Mouse (Mus musculus): ENCODE data around the gene Ankrd13a. TPM values are rescaled to one million over a fixed set of nuclear protein-coding genes. Genes with fewer than 3 reads are reported as not detected.

Gene Ankrd13a
- 12.2 TPM for polyA plus RNA-seq (2017; shearing (Covaris generic))

DNA sequence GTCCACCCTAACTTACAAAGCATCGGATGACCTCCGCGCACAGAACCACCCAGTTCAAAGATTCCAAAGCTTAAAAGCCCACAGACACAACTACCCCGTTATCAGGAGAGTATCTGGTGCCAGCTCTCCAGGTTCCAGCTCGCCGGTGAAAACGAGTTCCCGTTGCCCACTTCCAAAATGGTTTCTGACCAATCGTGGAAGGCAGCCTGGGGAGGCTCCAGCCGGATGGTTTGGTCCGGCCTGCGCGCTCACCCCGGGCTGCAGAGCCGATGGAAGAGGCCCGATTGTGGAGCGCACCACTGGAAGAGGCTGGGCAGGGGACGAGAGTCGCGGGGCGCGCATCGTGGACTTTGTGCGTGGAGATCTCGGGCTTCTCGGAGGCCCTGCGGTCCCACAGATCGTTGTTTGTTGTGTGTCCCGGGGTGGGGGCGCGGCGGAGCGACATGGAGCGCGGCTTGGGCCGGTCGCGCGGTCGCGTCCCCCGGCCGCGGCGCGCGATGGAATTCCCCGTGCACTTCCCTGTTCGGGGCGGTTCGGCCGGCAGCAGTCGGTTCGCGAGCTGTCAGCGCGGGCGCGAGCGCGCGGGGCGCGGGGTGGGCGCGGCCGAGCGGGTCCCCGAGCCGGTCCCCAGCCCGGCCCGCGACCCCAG lies at the start of gene Ankrd13a:
TSS of gene Ankrd13a (plus strand) at position 275 of the 649 bp plus-strand sequence.

DNA sequence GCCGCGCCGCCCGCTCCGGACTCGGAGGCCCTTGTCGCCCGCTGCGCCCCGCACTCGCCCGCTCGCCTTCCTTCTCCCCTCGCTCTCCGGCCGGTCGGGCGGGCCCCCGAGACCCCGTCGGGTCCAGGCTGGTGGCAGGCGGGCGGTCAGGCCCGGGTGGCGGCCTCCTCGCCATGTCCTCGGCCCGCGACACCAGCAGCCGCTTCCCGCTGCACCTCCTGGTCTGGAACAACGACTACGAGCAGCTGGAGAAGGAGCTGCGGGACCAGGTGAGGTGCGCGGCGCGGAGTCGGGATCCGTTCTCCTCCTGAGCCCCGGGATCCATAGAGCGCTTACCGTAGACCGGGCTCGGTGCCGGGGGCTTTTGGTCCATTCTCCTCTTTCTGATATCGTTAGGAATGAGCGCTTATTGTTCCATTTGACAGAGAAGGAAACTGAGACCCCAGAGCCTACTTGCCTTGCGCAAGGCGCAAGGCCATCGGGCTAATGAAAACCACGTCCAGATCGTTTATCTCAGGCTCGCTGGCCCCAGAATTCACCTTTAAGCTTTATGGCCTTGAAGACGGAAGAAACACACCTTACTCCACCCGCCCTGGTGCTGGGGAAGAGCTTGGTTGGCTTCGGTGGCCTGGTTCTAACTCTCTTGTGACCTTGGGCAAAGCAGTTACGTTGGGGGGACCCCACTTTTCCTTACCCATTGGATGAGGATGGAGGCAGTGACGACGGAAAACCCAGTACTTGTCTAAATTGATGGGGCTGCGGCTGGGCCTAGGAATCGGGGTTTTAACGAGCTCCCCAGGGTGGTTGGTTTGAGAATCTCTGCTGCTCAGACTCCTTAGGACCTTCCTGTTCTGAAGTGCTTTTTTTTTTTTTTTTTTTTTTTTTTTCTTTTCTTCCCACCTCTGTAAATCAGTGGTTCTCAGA lies 841 bp downstream of the Ankrd13a start, which contains the start of gene Git2:
TSS of gene Git2 (minus strand) at position 462 of the 924 bp plus-strand sequence.

DNA sequence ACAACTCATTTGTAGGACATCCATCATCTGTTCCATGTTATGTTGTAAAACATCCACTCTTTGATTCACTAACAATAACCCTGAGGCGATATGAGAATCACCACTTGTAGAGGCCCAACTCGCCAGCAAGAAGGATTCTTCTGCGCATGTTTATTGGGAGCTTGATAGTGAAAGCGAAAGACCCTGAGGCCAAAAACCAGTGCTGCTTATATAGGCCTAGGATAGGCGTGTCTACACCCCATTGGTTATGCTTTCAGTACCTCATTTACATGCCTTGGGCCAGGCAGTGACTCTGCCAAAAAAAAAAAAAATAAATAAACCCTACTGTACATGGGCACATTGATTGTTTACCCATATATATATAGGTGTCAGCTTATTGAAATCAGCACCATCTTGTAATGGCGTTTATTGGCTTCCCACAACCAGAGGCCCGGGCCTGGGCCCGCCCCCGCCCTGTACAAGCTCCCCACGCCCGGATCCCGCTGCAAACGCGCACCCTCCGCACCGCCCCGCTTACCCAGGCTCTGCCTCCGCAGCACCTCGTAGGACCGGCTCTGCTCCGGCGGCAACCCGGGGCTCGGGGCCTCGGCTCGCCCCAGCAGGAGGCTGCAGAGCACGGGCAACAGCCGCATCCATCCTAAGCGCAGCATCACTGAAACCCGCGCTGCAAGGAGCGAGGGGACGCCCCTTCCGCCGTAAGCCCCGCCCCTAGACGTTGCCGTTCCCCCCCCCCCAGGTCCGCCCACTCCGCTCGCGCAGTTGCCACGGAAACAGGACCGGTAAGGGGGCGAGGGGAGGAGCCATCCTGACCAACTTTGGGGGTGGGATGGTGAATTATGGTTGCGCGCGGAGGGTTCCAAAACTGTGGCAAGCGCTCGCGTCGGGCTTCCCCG lies 48.6 kb downstream of the Ankrd13a start, which contains the start of gene 1500011B03Rik:
TSS of gene 1500011B03Rik (minus strand) at position 673 of the 893 bp plus-strand sequence.

DNA sequence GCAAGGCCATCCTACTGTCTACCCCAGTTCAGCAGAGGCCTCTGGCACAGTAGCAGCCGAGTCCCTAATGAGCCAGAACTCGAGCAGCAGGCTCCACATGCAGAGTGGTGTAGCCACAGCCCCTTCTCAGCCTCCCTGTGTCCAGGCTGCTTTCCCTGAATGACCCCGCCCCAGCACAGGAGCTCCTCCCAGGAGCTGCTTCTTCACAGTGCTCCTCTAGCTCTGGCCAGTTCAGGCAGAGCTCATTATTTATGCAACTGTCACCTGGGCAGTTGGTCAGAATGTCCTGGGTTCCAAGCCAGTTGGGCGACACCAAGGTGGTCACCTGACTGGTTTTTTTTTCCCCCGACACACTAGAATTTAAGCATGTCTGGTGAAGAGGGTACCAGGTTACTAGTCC lies 78.9 kb downstream of the Ankrd13a start, which contains the start of gene 4930519G04Rik:
TSS of gene 4930519G04Rik (plus strand) at position 301 of the 400 bp plus-strand sequence.

Other genes with a start within 250 kb of the Ankrd13a start
- not detected for gene Fam222a, start 206.7 kb upstream of the Ankrd13a start, polyA plus RNA-seq (2017; shearing (Covaris generic))
- gene Trpv4, start 116.3 kb upstream of the Ankrd13a start, polyA plus RNA-seq (2017; shearing (Covaris generic)) = 1.0 TPM
- 259 TPM for gene Gltp, start 83.7 kb upstream of the Ankrd13a start, polyA plus RNA-seq (2017; shearing (Covaris generic))
- gene Tchp, start 66.9 kb upstream of the Ankrd13a start, polyA plus RNA-seq (2017; shearing (Covaris generic)) = 26.7 TPM
- 130 TPM for gene Git2, start 840 bp downstream of the Ankrd13a start, polyA plus RNA-seq (2017; shearing (Covaris generic))
- 77.5 TPM for gene 1500011B03Rik, start 48.8 kb downstream of the Ankrd13a start, polyA plus RNA-seq (2017; shearing (Covaris generic))
- gene 4930519G04Rik, start 79.0 kb downstream of the Ankrd13a start, polyA plus RNA-seq (2017; shearing (Covaris generic)) = not detected
- gene Gm9936, start 84.0 kb downstream of the Ankrd13a start, polyA plus RNA-seq (2017; shearing (Covaris generic)) = not detected
- gene Oasl2, start 122.3 kb downstream of the Ankrd13a start, polyA plus RNA-seq (2017; shearing (Covaris generic)) = 12.2 TPM
- 5.3 TPM for gene Oasl1, start 148.6 kb downstream of the Ankrd13a start, polyA plus RNA-seq (2017; shearing (Covaris generic))
- gene 2210016L21Rik, start 167.5 kb downstream of the Ankrd13a start, polyA plus RNA-seq (2017; shearing (Covaris generic)) = 65.2 TPM
- gene Hnf1a, start 196.4 kb downstream of the Ankrd13a start, polyA plus RNA-seq (2017; shearing (Covaris generic)) = not detected
- gene Sppl3, start 236.5 kb downstream of the Ankrd13a start, polyA plus RNA-seq (2017; shearing (Covaris generic)) = 3.0 TPM

Data from inflammation-experienced regulatory T-cells, adult 16 weeks (primary cell).